Mouse (Mus musculus) brain, embryonic 14.5 days (tissue): Measurements from ENCODE around the gene Dis3l.

Experiments used
- CTCF ChIP-seq: fragments of 200-500 bp; IDR thresholded peaks from 2 replicates; pipeline ENCODE4 v1.5.1; 2012; ENCODE audit warnings: inconsistent platforms, mild to moderate bottlenecking, moderate library complexity, borderline replicate concordance; ENCODE audit not compliant: insufficient read depth, insufficient read length; ENCODE audit errors: extremely low read depth
- POLR2A ChIP-seq: fragments of 200-500 bp; IDR thresholded peaks from 2 replicates; pipeline ENCODE4 v1.6.1; 2012; ENCODE audit warnings: mild to moderate bottlenecking, inconsistent platforms, borderline replicate concordance; ENCODE audit not compliant: poor library complexity, insufficient read depth, insufficient read length, severe bottlenecking; ENCODE audit errors: extremely low read depth

GRCm38 (mm10) chr9:64386466-64387211 is 45.6 kb upstream of the Dis3l start:
- TF ChIP-seq POLR2A (no peak), CTCF (no peak)
